Mouse (Mus musculus) thymus, adult 2 months (tissue): ENCODE measurements around the gene Olfr1373.

ENCODE experiments used
- CTCF ChIP-seq: fragments of 200-500 bp; IDR thresholded peaks from 2 replicates; pipeline ENCODE4 v1.5.1; 2012; ENCODE audit warnings: mild to moderate bottlenecking, control low read depth, low read length, moderate library complexity, borderline replicate concordance; ENCODE audit not compliant: control insufficient read depth, poor library complexity, insufficient read depth; ENCODE audit errors: extremely low read depth
- POLR2A ChIP-seq: fragments of 200-500 bp; IDR thresholded peaks from 2 replicates; pipeline ENCODE4 v1.6.1; 2012; ENCODE audit warnings: mild to moderate bottlenecking, low read length, control low read depth, moderate library complexity; ENCODE audit not compliant: control insufficient read depth, poor library complexity, insufficient read depth; ENCODE audit errors: extremely low read depth

GRCm38 (mm10) chr11:52167126-52167525 is 21.8 kb upstream of the Olfr1373 start:
- TF ChIP-seq POLR2A: no peak
- no peak for TF ChIP-seq CTCF
